Mouse (Mus musculus) myocyte (in vitro differentiated cells): ENCODE measurements around the gene Ccdc155.

Experiments
- E2F4 ChIP-seq: IDR thresholded peaks from one replicate; pipeline ENCODE4 v1.6.1; 2011; ENCODE audit warnings: mild to moderate bottlenecking, control low read depth, moderate library complexity; ENCODE audit not compliant: insufficient read depth
- MAX ChIP-seq: IDR thresholded peaks from one replicate; pipeline ENCODE4 v1.6.1; 2011; ENCODE audit warnings: low read depth, mild to moderate bottlenecking, control low read depth
- MYOD1 ChIP-seq, 3 experiments: IDR thresholded peaks; one replicate each; pipeline ENCODE4 v1.6.1; 2011; ENCODE audit warnings: control low read depth in 2 of 3, low read depth in 2 of 3, mild to moderate bottlenecking in 2 of 3, moderate library complexity in 1 of 3; ENCODE audit not compliant: insufficient read length in 2 of 3, control insufficient read depth in 1 of 3
- POLR2A ChIP-seq: IDR thresholded peaks from one replicate; pipeline ENCODE4 v1.6.1; 2011; ENCODE audit warnings: low read depth, mild to moderate bottlenecking, control low read depth, moderate library complexity; ENCODE audit not compliant: insufficient read length
- TCF12 ChIP-seq: IDR thresholded peaks from one replicate; pipeline ENCODE4 v1.6.1; 2011; ENCODE audit warnings: mild to moderate bottlenecking, control low read depth; ENCODE audit not compliant: poor library complexity, insufficient read depth, severe bottlenecking
- USF1 ChIP-seq: IDR thresholded peaks from one replicate; pipeline ENCODE4 v1.6.1; 2011; ENCODE audit warnings: low read depth, mild to moderate bottlenecking, control low read depth, moderate library complexity

DNA sequence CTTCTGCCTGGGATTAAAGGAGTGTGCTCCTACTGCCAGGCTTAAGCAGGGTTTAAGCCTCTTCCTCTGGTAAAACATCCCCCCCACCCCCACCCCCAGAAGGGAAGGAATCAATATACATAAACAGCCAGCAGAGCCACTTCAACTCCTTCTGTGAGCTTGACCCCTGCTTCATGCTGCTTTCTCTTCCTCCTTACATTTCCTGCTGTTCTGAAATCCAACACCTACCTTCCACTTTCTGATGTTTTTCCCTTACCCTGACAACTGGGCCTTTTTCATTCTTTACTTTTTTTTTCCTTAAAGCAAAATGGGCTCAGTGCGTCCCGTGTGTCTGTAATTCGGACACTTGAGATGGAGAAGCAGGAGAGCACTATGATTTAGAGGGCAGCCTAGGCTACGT is 54.4 kb downstream of the Ccdc155 start:
- TF ChIP-seq POLR2A = no peak
- no peak for TF ChIP-seq TCF12
- no peak for TF ChIP-seq MAX
- no peak for TF ChIP-seq USF1
- no peak for TF ChIP-seq E2F4
- TF ChIP-seq MYOD1 (IDR thresholded peaks at IDR 0.05; ENCODE audit: control insufficient read depth in 1 of 3, insufficient read length in 2 of 3, low read depth in 2 of 3) = no peak
